Mouse (Mus musculus): Measurements from ENCODE around the gene Csrnp3.
"Not testable (repeated sequence)": the region's sequence is repeated elsewhere in the genome, so short reads cannot be mapped to it uniquely, and the experiment has no call there.

Csrnp3 gene

DNA sequence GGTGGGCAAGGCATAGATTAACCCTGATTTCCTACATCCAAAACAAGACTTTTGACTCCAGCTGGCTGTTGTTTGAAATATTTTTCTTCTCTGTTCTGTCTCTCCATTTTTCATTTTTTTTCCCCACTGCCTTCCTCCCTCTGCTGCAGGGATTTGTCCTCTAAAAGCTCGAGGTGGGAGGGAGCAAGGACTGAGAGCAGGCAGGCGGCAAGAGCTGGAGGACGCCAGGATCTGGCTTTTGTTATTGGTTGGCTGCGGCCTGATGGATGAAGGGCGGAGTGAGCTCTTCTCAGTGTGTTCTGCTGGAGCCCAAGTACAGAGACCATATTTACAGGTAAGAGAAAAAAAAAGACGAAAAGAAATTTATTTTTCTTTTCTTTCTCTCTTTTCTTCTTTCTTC, at the start of gene Csrnp3:
TSS of gene Csrnp3 (plus strand) at position 217 of the 400 bp plus-strand sequence.
- DNase-seq: peak; percentile 85

DNA sequence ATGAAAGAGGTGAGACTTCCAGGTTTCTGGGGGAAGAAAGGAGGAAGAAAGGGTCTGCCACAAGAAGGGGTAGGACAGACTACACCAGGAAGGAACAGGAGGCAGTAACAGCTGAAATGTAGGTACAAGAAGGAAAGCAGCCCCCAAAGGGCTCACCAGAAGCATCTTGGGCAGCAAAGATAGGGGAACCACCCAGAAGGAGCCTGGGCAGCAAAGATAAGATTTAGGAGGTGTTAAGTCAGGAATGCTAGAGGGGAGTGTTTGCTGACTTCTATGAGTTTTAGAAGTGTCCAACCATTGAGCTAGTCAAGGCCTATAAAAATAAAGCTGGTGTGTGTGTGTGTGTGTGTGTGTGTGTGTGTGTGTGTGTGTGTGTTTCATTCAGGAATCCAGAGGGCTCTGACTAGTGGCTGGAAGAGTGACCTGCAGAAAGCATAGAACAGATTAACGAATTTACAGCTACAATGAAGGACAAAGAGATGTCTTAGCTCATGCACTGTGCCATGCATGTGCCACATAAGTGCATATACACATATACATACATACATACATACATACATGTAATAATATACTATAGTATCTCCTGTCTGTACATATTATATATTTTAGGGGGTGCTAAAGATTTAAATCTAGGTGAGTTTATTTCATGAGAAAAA, 44.4 kb upstream of the Csrnp3 start:
- DNase-seq: no peak

DNA sequence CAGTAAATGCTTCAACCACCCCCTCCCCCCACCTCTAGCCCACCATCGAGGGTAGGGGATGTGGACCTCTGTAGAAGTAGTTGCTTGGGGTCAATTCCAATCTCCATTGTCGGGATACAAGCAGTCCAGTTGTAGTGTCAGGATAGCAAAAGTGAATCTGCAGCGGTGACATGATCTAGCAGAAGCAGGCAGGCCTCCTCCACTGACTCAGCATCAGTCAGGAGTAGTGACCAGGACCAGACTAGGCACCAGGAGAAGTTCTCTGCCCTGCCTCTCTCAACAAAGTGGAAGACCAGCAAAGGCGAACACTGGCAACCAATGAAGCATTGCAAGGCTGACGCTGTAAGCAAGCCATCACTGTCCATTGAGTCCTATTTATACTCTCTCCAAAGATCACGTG, 39.0 kb upstream of the Csrnp3 start:
- DNase-seq: no peak

DNA sequence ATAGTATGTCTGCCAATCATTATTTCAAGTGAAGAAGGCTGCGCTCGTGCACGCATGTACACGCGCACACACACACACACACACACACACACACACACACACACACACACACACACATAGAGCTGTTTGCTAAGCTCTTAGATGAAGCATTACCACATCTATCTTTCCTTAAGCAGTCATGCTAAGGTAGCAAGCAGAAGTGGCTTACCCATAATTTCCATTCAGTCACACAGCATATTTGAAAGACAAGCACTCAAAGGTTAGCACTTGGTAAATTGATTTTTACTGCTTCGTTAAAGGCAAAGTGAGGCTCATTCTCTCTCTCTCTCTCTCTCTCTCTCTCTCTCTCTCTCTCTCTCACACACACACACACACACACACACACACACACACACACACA, 34.4 kb upstream of the Csrnp3 start:
- DNase-seq: not testable (repeated sequence)

DNA sequence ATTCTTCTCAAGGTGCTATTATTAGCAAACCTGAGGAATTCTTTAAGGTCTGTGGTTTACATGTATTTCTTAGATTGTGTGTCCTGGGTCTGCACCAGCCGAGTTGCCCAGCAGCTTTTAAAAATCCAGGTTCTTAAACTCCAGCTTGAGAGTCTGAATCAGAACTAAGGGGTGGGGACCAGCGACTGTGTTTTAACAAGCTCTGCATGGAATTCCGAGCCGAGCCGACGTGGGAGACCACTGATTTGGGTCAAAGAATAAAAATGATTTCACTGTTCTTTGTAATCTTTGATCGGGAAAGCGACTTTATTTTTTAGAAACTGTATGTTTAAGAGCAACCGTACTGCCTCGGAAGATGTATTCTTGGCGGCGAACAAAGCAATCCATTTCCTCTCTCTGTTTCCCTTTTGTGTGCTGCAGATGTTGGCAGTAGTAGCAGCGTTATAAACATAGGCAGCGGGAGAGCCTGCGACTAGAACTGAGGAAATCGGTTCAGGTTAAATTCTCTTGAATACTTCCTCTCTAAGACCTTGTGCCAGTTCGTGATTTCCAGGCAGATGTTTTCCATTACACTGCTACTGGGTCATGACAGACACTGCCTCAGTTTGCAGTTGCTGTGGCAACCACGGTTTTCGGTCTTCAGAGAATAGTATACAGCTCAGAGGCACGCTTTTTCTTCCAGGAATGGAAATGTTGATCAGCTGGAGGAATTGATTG, 27.3 kb upstream of the Csrnp3 start:
- peak; percentile 45 for DNase-seq

DNA sequence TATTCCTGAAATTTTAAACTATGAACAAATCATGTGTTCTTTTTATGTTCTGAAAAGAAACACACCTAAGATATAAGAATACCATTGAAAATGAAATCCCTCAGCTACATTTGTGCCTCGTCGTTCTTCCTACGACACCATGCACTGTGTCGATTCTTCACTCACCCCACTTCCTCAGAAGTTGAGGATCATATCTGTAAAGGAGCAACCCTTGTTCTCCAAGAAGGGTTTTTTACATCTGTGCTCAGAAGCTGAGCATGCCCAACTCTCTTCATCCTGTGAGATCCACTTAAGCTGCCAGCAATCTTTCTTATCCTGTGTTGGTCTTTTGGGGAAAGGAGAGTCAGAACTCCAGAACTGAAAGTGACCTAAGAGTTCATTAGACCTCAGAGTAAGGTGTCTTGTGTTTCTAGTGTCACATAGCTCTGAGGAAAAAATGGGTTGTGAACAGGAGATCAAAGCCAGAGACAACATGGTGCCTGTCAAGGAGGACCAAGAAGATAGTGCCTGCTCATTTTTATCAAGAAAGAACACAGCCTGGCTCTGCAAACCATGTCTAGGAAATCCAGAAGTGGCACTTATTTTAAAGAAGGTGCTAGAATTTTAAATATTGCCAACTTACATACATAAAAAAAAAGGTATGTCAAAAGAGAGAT, 25.3 kb upstream of the Csrnp3 start:
- no peak for DNase-seq

DNA sequence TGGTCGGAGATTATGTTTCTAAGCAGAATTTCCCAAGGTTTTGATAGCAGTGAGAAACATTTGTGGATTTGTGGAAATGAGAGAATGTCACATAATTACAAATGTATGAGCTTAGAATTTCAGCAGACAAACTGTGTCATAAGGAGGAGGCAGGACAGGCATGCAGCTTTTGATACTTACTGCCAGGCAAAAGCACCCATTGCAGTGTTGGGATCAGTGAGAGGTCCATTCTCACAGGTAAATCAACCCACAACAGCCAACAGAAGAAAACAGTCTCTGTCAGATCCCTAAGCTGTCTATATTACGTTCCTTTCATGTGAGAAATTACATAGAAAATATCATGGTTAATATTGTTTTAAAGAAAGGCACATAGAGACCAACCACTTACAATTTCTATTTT, 19.3 kb upstream of the Csrnp3 start:
- DNase-seq: no peak

DNA sequence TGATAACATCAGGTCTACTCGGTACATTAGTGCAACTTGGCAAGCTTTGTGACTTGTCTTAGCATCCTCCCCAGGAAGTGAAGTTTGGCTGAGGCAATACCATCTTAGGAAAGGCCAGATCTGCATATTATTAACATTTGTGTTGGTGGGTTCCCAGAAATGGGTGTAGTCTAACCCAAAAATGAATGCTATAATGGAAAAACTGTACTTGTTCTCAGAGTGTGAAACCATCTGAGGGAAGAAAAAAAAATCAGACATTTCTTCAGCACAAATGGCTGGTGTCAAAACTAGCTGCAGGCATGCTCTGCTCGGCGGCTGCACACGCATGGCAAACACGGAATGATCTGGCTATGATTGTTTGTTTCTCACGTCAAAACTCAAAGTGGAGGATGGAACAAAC, 18.8 kb upstream of the Csrnp3 start:
- DNase-seq: no peak

DNA sequence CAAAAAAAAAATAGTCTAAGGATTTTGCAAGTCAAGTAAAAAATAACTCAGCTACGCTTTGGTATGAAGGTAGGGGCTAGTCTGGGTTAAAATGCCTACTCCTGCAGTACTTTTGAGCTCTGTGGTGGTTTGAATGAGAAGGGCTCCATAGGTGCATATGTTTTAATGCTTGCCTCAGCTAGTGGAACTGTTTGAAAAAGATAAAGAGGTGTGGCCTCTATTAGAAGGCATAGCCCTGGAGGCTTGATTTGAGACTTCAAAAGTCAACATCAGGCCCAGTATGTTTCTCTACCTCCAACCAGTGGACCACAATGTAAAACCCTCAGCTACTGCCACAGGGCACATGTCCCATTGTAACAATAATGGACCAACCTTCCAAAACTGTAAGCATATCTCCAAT, 16.9 kb upstream of the Csrnp3 start:
- no peak for DNase-seq

DNA sequence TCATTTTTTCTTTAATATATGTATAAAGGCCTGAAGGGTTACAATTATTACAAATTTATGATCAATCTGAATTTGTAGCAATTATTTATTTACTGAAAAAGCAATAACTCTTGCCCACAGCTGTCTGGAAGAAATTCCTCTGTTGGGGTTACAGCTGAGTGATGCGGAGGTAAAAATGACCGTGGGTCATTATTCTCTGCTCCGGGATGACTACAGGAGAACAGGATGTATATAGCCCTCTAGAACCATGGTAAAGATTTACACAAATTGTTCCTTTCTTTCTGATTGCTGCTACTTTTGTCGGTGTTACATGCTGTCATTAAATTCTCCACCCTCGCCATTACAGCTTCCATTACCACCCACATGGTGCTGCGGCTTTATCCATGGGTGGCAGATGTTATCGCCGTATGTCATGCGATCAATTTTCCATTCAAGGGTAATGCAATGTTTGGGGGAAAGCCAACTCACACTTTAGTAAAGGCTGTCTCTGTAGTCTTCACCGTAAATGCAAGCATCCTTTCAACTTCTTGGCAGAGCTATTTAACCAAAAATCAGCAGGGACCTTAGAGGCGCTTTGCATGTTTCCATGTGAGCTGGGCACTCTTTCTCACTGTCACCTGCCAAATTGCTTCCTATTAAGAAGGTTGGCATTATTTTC, 12.7 kb upstream of the Csrnp3 start:
- DNase-seq: no peak

DNA sequence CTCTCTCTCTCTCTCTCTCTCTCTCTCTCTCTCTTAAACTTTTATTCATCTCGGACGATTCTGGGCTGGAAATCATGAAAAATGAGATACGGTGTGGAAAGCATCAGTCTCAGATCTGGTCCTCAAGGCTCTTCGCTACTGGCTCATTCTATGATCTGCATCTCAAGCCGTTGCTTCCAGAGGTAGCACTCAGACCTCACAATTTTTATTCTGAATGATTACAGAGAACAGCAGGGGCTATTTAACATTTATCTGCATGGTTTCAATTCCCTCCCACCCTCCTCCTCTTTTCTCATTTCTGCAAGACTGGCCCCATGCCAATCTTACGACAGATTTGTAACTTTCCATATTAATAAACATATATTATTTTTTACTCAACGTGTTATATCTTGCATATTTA, 12.1 kb upstream of the Csrnp3 start:
- DNase-seq: no peak

DNA sequence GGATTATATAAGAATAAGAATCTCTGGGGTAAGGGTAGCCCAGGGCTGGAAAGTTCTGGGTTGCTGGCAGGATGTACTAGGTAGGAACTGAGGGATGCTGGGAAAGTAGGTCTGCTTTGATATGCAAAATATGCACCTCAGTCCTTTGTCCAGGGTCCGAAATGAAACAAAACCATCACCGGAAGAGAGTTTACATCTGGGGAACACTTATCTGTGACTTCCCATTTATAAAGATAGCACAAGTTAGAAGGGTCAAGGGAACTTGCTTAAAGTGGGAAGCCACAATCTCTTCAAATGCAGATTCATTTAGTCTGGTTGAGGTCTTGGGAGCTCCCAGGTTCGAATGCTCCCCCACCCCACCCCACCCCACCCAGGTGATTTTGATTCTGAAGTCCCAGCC, 4.0 kb upstream of the Csrnp3 start:
- no peak for DNase-seq

DNA sequence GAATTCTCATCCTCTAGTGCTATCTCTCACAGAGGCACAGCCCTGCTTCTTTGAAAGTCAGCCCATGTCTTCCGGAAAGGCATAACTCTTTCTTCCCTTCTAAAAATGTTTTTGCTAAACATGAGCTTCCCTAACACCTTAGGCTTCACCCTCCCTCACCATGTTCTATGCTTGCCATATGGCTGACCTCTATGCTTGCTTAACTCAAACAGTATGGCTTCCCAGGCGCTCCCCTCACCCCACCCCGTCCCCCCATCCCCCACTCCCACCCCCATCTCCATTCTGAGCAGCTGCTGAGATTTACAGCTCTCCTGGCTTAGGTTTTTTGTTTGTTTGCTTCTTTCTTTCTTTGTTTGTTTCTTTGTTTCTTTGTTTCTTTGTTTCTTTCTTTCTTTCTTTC, 3.2 kb upstream of the Csrnp3 start:
- no peak for DNase-seq

DNA sequence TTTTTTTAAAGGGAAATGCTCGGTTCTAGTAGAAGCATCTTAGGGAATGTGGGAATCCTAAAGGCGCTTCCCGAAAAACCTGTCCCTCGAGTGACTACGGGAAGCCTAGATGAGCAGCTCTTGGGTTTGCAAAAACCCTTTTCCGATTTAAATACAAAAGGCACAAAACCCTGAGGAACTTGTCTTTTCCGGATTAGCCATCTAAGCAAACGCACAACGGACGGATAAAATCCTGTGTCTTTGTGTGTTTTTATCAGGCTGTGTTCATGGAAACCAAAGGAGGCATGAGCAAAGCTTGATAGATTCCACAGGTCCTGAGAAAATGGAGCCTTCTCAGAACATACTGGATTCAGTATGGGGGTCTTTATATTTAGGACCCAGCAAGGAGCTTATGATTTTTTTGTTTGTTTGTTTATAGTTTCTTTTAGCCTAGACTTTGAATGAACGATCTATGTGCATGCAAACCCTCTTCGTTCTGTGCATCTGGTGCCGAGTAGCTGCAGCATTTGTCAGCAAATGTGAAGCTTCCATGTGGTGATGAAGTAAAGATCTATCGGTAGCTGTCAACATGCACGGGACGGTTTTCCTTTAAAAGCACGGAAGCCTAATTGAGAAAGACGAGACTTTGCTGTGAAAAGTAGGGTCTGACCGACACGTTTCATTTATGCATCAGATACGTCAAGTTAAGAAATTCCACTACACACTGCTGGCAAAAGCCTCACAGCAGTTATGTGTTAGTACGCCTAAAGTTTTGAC, 611 bp downstream of the Csrnp3 start:
- peak; percentile 51 for DNase-seq

DNA sequence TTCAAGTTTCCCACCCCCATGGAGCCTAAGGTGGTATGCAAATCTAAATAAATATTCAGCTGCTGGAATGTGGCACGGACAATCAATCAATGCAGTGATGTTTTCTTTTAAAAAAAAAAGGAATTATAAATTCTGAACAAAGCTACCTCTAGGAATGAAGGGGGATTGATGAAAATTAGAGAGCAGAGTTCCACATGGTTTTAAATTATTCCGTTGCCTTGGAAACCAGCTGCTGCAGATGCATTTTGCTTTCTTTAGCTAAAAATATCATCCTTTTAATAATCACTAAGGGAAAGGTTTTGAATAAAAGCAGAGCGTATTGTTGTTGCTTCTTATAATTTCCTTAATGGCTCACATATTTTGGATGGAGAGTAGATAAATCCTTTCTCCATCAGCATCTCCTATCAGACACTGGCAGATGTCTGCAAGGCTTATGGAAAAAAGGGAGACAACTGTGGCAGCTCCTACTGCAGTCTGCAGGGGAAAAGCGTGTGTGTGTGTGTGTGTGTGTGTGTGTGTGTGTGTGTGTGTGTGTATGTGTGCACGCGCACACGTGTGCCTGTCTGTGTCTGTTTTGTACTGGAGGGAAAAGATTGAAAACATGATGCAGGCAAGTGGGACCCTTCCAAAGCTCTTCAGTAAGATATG, 2.0 kb downstream of the Csrnp3 start:
- peak; percentile 58 for DNase-seq

DNA sequence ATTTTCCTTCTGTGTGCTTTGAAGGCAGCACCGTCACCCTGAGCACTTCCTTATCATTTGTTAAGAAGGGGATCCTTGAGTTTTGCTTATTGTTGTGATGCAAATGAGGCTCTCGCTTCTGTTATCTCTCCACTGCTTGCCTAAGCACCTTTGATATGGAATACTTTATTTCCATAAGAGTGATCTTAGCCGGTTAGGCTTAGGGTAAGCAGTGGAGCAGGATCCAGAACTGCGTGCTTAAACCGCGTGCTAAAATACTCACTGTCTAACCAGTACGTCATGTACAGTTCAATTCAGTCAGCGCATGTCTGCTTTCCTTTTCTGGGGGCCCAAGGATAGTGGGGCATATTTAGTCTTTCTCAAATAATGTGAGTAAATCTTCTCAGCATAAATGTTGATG, 3.1 kb downstream of the Csrnp3 start:
- peak; percentile 15 for DNase-seq

DNA sequence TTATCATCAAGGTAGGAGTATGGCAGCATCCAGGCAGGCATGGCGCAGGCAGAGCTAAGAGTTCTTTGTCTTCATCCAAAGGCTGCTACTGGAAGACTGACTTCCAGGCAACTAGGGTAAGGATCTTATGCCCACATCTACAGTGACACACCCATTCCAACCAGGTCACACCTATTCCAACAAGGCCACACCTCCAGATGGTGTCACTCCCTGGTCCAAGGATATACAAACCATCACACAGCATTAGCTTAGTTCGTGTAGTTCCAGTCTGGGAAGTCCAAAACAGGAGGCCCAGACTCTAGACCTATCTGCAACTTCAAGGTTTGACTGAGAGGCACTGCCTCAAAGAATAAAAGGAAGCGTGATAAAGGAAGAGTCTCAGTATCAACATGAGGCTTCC, 4.7 kb downstream of the Csrnp3 start:
- DNase-seq: not testable (repeated sequence)

DNA sequence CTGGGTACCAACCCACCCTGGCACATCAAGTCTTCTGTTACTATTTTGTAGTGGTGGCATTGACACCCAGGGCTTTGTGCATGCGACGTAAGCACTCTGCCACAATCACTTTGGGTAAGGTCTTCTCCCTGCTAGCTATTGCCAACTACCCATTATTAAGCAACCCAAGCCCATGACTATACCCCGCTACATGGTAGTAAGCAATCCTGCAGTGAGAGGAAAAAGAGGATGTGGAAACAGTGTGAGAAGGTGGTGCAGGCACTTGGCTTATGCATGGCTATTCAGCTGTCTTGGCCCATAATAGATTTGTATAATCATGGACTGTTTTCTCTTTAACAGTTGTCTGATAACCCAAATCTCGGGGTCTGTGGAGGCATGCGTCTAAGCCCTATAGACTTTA, 11.2 kb downstream of the Csrnp3 start:
- no peak for DNase-seq

DNA sequence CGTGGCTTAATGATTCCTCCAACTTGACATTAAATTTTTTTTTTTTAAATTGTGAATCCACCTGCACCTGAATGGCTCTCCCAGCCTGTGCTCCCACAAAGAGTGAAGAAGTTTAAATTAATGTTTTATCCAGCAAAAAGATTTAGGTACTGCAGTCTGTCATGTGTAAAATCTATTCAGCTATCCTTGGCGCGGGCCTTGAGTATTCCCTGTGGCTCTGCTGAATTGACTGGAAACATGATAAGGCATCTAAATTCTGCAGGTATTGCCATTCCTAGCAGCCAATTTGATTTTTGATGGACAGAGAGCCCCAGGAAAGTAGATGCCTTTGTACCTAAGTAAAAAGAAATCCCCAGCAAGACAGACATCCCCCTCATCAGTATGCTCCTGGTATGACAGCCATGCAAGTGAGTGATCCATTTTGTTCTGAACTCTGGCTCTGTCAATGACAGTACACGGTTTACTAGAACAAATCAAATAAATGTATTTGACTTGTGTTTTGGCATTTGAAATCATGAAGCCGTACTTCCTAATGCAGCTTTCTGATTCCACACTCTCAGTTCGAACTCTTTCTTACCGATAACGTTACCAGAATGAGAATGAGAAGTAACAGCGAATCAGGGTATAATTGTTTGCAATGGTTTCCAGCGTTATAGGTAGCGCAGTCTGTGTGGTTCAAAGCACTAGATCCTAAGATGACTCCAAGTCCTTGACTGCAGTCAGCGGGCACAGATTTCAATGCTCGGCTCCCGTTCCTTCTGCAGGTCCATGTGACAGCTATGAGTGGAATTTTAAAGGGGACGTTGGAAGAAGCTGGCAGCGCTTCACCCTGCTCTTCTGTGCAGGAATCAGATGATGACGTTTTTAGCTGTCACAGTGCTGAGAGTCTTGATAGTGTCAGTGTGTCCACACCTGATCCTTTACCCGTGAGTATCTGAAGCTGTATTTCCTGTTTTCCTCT, 14.5 kb downstream of the Csrnp3 start:
- DNase-seq: no peak

DNA sequence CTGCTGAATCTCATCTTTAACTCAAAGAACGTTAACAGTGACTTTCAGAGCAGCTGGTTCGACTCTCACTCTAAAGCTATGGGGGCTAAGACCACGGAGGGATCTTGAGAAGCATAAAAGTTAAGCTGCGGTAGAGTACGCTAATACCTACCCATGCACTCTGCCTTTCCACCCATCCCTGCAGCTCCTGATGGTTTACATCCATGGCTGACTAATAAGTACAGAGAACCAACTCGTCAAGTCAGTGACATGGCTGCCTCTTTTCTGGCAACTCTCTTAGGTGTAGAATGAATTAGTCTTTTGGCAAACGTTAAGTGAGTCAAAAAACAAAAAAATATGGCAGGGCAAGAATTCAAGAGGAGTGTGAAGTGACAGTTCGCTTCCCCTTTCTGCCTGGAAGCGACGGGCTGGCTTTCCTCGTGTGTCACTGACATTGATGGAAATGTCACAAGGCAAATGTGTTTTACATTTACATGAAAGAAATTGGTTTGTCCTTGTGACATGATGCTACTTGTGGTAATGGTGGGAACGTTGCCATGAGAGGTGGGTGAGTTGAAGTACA, 19.3 kb downstream of the Csrnp3 start:
- no peak for DNase-seq
